Mouse (Mus musculus) cerebral cortex, adult 2 months (tissue): ENCODE data around the gene Zxdb.

Source experiments
- WGBS: fragments of 180-500 bp; shearing (Covaris S2); methylation state at CpG from one replicate; pipeline ENCODE4 v1.1.7; 2018; 5-methylcytosine and 5-hydroxymethylcytosine counted together

Zxdb gene

GRCm38 (mm10) chrX:94724192-94724971 lies at the start of gene Zxdb:
TSS of gene Zxdb (plus strand) at chrX:94724569.
- no CpG with 5 or more reads among the region's 60 CpGs for WGBS

- 46% methylated on average over 4 of the region's 4 CpGs for WGBS
Observed at GRCm38 (mm10) chrX:94674977-94675376, 49.4 kb upstream of the Zxdb start.

GRCm38 (mm10) chrX:94681581-94681980 lies 42.8 kb upstream of the Zxdb start:
- no CpG with 5 or more reads among the region's 2 CpGs for WGBS

GRCm38 (mm10) chrX:94689593-94689992 lies 34.8 kb upstream of the Zxdb start:
- WGBS = 63% methylated on average over 5 of the region's 5 CpGs

- WGBS = 93% methylated on average over 7 of the region's 7 CpGs
Observed at GRCm38 (mm10) chrX:94706676-94707075, 17.7 kb upstream of the Zxdb start.

- WGBS = no CpG with 5 or more reads among the region's 3 CpGs
Observed at GRCm38 (mm10) chrX:94709752-94710151, 14.6 kb upstream of the Zxdb start.

- 18% methylated on average over 14 of the region's 102 CpGs for WGBS
Observed at GRCm38 (mm10) chrX:94724972-94725569, 702 bp downstream of the Zxdb start.

GRCm38 (mm10) chrX:94725627-94726083 lies 1.3 kb downstream of the Zxdb start:
- no CpG with 5 or more reads among the region's 41 CpGs for WGBS

- WGBS = 58% methylated on average over 5 of the region's 5 CpGs
Observed at GRCm38 (mm10) chrX:94753733-94754132, 29.4 kb downstream of the Zxdb start.

GRCm38 (mm10) chrX:94759959-94760358 lies 35.6 kb downstream of the Zxdb start:
- WGBS = 20% methylated on average over 1 of the region's 1 CpGs

GRCm38 (mm10) chrX:94773876-94774275 lies 49.5 kb downstream of the Zxdb start:
- 95% methylated on average over 34 of the region's 34 CpGs for WGBS
